Mouse (Mus musculus) cerebellum, adult 2 months (tissue): Measurements from ENCODE around the gene Fam84b.

Source experiments
- CTCF ChIP-seq: fragments of 200-500 bp; IDR thresholded peaks from 2 replicates; pipeline ENCODE4 v1.5.1; 2011; ENCODE audit warnings: low read depth, mild to moderate bottlenecking, control low read depth, low read length, moderate library complexity, borderline replicate concordance; ENCODE audit not compliant: insufficient read depth
- POLR2A ChIP-seq: fragments of 200-500 bp; IDR thresholded peaks from 2 replicates; pipeline ENCODE4 v1.6.1; 2011; ENCODE audit warnings: low read length, control low read depth, borderline replicate concordance; ENCODE audit not compliant: insufficient read depth

- no peak for TF ChIP-seq CTCF
- TF ChIP-seq POLR2A, result no peak
These were observed 74.5 kb downstream of the Fam84b start for GRCm38 (mm10) chr15:60779063-60779462.
